Mouse (Mus musculus): ENCODE data around the gene Elovl4. TPM values are rescaled to one million over a fixed set of nuclear protein-coding genes. Genes with fewer than 3 reads are reported as not detected.

Gene Elovl4
- polyA plus RNA-seq, 1 experiment = 3.0 TPM

- TF ChIP-seq CTCF (IDR thresholded peaks at IDR 0.05; ENCODE audit: borderline replicate concordance, control insufficient read depth, extremely low read depth, insufficient read depth, low read length, poor library complexity) = no peak
- TF ChIP-seq POLR2A (IDR thresholded peaks at IDR 0.05; ENCODE audit: control insufficient read depth, extremely low read depth, insufficient read depth, low read length, poor library complexity) = no peak
- WGBS = 67% methylated on average over 13 of the region's 13 CpGs
- Histone ChIP-seq H3K4me3 (ENCODE audit: control insufficient read depth, insufficient read depth, low read length) (no peak overlapping the region), H3K27me3 (ENCODE audit: control insufficient read depth, insufficient read depth, low read length) (peaks cover 10% of the 10 kb centered on the region; the same call in 1 of the 2 replicates), H3K4me1 (replicated peaks; ENCODE audit: control insufficient read depth, insufficient read depth, low read length) (peaks cover 10% of the 10 kb centered on the region), H3K36me3 (ENCODE audit: control insufficient read depth, insufficient read depth, low read length) (no peaks in the 10 kb centered on the region), H3K27ac (ENCODE audit: control insufficient read depth, insufficient read depth, low read length) (no peak overlapping the region)
- no peak for DNase-seq
These were observed 1.7 kb downstream of the Elovl4 start for GRCm38 (mm10) chr9:83804341-83804740.

GRCm38 (mm10) chr9:83797898-83798297 lies 8.2 kb downstream of the Elovl4 start:
- H3K4me3 ChIP-seq (ENCODE audit: control insufficient read depth, insufficient read depth, low read length) = no peak overlapping the region
- no peaks in the 10 kb centered on the region for H3K27me3 ChIP-seq (ENCODE audit: control insufficient read depth, insufficient read depth, low read length)
- H3K36me3 ChIP-seq (ENCODE audit: control insufficient read depth, insufficient read depth, low read length) = no peaks in the 10 kb centered on the region
- H3K27ac ChIP-seq (ENCODE audit: control insufficient read depth, insufficient read depth, low read length) = no peak overlapping the region
- WGBS = 89% methylated on average over 8 of the region's 8 CpGs
- no peaks in the 10 kb centered on the region for H3K4me1 ChIP-seq (replicated peaks; ENCODE audit: control insufficient read depth, insufficient read depth, low read length)
- no peak for DNase-seq
- no peak for TF ChIP-seq POLR2A (IDR thresholded peaks at IDR 0.05; ENCODE audit: control insufficient read depth, extremely low read depth, insufficient read depth, low read length, poor library complexity)
- TF ChIP-seq CTCF (IDR thresholded peaks at IDR 0.05; ENCODE audit: borderline replicate concordance, control insufficient read depth, extremely low read depth, insufficient read depth, low read length, poor library complexity) = no peak

- Histone ChIP-seq H3K27ac (ENCODE audit: control insufficient read depth, insufficient read depth, low read length) (no peak overlapping the region), H3K4me3 (ENCODE audit: control insufficient read depth, insufficient read depth, low read length) (no peak overlapping the region), H3K36me3 (ENCODE audit: control insufficient read depth, insufficient read depth, low read length) (no peaks in the 10 kb centered on the region), H3K27me3 (ENCODE audit: control insufficient read depth, insufficient read depth, low read length) (no peaks in the 10 kb centered on the region), H3K4me1 (replicated peaks; ENCODE audit: control insufficient read depth, insufficient read depth, low read length) (no peaks in the 10 kb centered on the region)
- no peak for TF ChIP-seq POLR2A (IDR thresholded peaks at IDR 0.05; ENCODE audit: control insufficient read depth, extremely low read depth, insufficient read depth, low read length, poor library complexity)
- no peak for TF ChIP-seq CTCF (IDR thresholded peaks at IDR 0.05; ENCODE audit: borderline replicate concordance, control insufficient read depth, extremely low read depth, insufficient read depth, low read length, poor library complexity)
- no peak for DNase-seq
- WGBS = 91% methylated on average over 7 of the region's 7 CpGs
These were observed 9.2 kb downstream of the Elovl4 start for GRCm38 (mm10) chr9:83796875-83797274.

DNA sequence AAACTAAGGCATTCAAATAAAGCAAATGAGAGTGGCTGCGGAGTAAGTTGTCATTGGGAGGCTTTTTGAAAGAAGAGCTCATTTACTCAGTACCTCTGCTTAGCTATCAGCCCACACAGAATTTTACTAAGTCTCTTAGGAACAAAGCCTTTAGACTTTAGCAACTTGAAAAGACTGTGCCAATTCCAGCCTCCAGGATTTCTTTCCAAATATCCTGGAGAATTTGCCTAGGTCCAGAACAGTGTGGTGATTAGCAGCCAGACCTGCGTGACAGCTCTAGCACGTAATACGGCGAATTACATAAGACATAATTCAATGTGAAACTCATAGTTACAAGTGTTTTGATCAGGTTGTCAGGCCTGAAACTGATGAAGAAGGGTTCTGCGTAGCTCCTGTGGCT lies 16.8 kb downstream of the Elovl4 start:
- TF ChIP-seq POLR2A (IDR thresholded peaks at IDR 0.05; ENCODE audit: control insufficient read depth, extremely low read depth, insufficient read depth, low read length, poor library complexity) = no peak
- no peak for TF ChIP-seq CTCF (IDR thresholded peaks at IDR 0.05; ENCODE audit: borderline replicate concordance, control insufficient read depth, extremely low read depth, insufficient read depth, low read length, poor library complexity)
- DNase-seq = no peak
- 94% methylated on average over 6 of the region's 6 CpGs for WGBS

GRCm38 (mm10) chr9:83785501-83785900 lies 20.6 kb downstream of the Elovl4 start:
- DNase-seq = no peak
- Histone ChIP-seq H3K36me3 (ENCODE audit: control insufficient read depth, insufficient read depth, low read length) (no peaks in the 10 kb centered on the region), H3K4me1 (replicated peaks; ENCODE audit: control insufficient read depth, insufficient read depth, low read length) (no peaks in the 10 kb centered on the region), H3K27ac (ENCODE audit: control insufficient read depth, insufficient read depth, low read length) (no peak overlapping the region), H3K4me3 (ENCODE audit: control insufficient read depth, insufficient read depth, low read length) (no peak overlapping the region), H3K27me3 (ENCODE audit: control insufficient read depth, insufficient read depth, low read length) (no peaks in the 10 kb centered on the region)
- TF ChIP-seq CTCF (IDR thresholded peaks at IDR 0.05; ENCODE audit: borderline replicate concordance, control insufficient read depth, extremely low read depth, insufficient read depth, low read length, poor library complexity) (no peak), POLR2A (IDR thresholded peaks at IDR 0.05; ENCODE audit: control insufficient read depth, extremely low read depth, insufficient read depth, low read length, poor library complexity) (no peak)
- WGBS = 85% methylated on average over 1 of the region's 1 CpGs

More for the DNA sequence above, 16.8 kb downstream of the Elovl4 start:
- Histone ChIP-seq H3K4me1 (replicated peaks; ENCODE audit: control insufficient read depth, insufficient read depth, low read length) (no peaks in the 10 kb centered on the region), H3K27ac (ENCODE audit: control insufficient read depth, insufficient read depth, low read length) (no peak overlapping the region), H3K36me3 (ENCODE audit: control insufficient read depth, insufficient read depth, low read length) (no peaks in the 10 kb centered on the region), H3K27me3 (ENCODE audit: control insufficient read depth, insufficient read depth, low read length) (no peaks in the 10 kb centered on the region), H3K4me3 (ENCODE audit: control insufficient read depth, insufficient read depth, low read length) (no peak overlapping the region)

DNA sequence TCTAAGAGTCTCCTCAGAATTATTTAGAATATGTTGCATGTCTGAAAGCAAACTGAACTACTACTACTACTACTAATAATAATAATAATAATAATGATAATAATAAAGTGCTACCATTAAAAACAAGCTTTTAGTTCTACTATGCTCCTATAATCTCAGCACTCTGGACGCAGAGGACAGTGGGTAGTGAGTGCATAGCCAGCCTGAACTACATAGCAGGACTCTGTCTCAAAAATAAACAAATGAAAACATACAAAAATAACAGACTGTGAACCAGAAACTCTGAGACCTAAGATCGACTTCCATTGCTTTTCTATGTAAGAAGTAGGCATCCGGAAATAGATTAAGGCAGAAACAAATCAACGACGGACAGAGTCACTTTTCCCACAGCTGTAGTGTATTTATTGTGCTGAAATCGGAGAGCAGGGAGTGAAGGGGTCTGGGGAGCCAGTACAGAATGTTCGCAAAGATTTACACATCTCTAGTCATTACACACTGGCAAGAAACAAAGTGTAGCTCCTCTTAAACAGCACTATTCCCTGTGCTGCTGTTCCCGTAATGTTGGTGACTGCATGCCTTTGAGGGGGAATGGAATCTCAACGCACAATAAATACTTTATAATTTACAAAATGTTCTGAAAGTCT lies 27.6 kb downstream of the Elovl4 start:
- TF ChIP-seq CTCF (IDR thresholded peaks at IDR 0.05; ENCODE audit: borderline replicate concordance, control insufficient read depth, extremely low read depth, insufficient read depth, low read length, poor library complexity) (no peak), POLR2A (IDR thresholded peaks at IDR 0.05; ENCODE audit: control insufficient read depth, extremely low read depth, insufficient read depth, low read length, poor library complexity) (no peak)
- H3K36me3 ChIP-seq (ENCODE audit: control insufficient read depth, insufficient read depth, low read length) = no peaks in the 10 kb centered on the region
- 92% methylated on average over 9 of the region's 9 CpGs for WGBS

GRCm38 (mm10) chr9:83761318-83761717 lies 44.8 kb downstream of the Elovl4 start:
- H3K27me3 ChIP-seq (ENCODE audit: control insufficient read depth, insufficient read depth, low read length) = no peaks in the 10 kb centered on the region

More for the DNA sequence above, 27.6 kb downstream of the Elovl4 start:
- no peaks in the 10 kb centered on the region for H3K27me3 ChIP-seq (ENCODE audit: control insufficient read depth, insufficient read depth, low read length)
- DNase-seq = no peak
- no peaks in the 10 kb centered on the region for H3K4me1 ChIP-seq (replicated peaks; ENCODE audit: control insufficient read depth, insufficient read depth, low read length)
- H3K4me3 ChIP-seq (ENCODE audit: control insufficient read depth, insufficient read depth, low read length) = no peak overlapping the region
- H3K27ac ChIP-seq (ENCODE audit: control insufficient read depth, insufficient read depth, low read length) = no peak overlapping the region

More at GRCm38 (mm10) chr9:83761318-83761717, 44.8 kb downstream of the Elovl4 start:
- no peaks in the 10 kb centered on the region for H3K4me1 ChIP-seq (replicated peaks; ENCODE audit: control insufficient read depth, insufficient read depth, low read length)
- no peak for DNase-seq
- H3K36me3 ChIP-seq (ENCODE audit: control insufficient read depth, insufficient read depth, low read length) = no peaks in the 10 kb centered on the region
- WGBS = 94% methylated on average over 4 of the region's 4 CpGs
- TF ChIP-seq POLR2A (IDR thresholded peaks at IDR 0.05; ENCODE audit: control insufficient read depth, extremely low read depth, insufficient read depth, low read length, poor library complexity) (no peak), CTCF (IDR thresholded peaks at IDR 0.05; ENCODE audit: borderline replicate concordance, control insufficient read depth, extremely low read depth, insufficient read depth, low read length, poor library complexity) (no peak)
- no peak overlapping the region for H3K4me3 ChIP-seq (ENCODE audit: control insufficient read depth, insufficient read depth, low read length)
- no peak overlapping the region for H3K27ac ChIP-seq (ENCODE audit: control insufficient read depth, insufficient read depth, low read length)
